Mouse (Mus musculus) CD4-positive, CD25-positive, alpha-beta regulatory T cell (primary cell): ENCODE measurements around the gene Kras. TPM values are rescaled to one million over a fixed set of nuclear protein-coding genes. Genes with fewer than 3 reads are reported as not detected.

Source experiments
- polyA plus RNA-seq: library from polyadenylated mRNA; unstranded; fragments of 100-300 nt; shearing (Covaris generic); gene quantifications from one replicate; pipeline ENCODE4 v1.2.1, GENCODE M21; 2017

Gene Kras
- 180 TPM for polyA plus RNA-seq

DNA sequence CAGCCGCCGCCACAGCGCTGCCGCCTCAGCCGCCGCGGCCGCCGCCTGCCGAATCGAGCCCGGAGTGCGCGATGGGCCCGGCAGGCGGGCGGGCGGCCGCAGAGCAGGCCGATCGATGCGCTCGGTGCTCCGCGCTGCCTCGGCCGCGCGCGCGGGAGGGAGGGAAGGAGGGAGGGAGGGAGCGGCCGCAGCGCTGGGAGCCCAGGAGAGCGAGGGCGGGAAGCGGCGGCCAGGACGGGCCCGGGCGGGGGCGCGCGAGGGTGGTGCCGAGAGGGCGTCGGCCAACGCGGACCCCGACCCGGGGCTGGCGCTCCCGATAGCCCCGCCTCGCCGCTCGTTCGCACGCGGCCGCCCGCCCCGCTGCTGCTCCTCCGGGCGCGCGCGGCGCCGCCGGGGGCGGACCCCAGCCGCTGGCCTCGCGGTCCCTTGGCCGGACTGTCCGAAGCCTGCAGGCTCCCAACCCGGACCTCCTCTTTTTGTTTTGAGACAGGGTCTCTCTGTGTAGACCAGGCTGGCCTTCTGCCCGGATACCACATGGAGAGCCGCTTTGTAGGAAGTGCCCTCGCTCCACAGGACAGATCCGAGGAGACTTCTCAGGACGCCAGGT, at the start of gene Kras:
Gene Kras (minus strand): TSS at position 55 of the 607 bp plus-strand sequence.

DNA sequence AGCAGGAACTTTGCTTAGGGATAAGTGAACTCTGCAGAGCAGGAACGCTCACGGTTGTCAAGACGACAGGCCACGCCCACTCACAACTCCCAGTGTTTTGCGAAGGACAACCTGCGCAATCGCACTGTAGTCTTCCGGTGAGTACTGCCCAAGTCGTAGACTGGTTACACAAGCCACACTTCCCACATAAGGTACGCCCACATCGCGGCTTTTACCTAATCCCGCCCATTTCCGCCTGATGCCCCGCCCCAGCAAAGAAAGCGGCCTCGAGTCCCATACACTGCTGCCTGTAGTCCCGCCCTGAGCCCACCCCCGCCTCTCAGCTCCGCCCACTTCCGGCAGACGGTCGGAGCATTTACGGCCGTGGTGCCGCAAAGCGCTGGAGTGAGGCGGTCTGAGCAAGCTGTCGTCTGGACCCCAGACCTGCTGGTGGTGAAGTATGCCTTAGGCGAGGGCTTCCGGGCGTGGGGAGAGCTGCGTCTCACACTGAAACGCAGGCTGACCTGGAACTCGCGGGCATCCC, 39.2 kb downstream of the Kras start, which contains the start of the genes Casc1 and Etfrf1:
Gene Casc1 (minus strand): TSS at position 190 of the 523 bp plus-strand sequence.
Gene Etfrf1 (plus strand): TSS at position 319 of the 523 bp plus-strand sequence.

Other genes with a start within 250 kb of the Kras start
- gene Bcat1, start 174.1 kb downstream of the Kras start, polyA plus RNA-seq, result 6.0 TPM
- gene Lrmp, start 134.6 kb downstream of the Kras start, polyA plus RNA-seq, result 249 TPM
- 1.3 TPM for gene Casc1, start 39.2 kb downstream of the Kras start, polyA plus RNA-seq
- 24.7 TPM for gene Etfrf1, start 39.1 kb downstream of the Kras start, polyA plus RNA-seq